In genomic region chr4:88782335-88782734, GRCm38 (mm10) we compare ENCODE assay signal across 14 mouse cellular contexts. TPM values are rescaled to one million over a fixed set of nuclear protein-coding genes. Genes with fewer than 3 reads are reported as not detected.
A peak's percentile ranks its signal among the peaks of the same experiment; 100 is the strongest.
DNase-seq lines count a peak whose midpoint lies in the region; ATAC-seq and TF ChIP-seq lines count a peak whose summit lies in the region.
"Not testable (repeated sequence)": the region's sequence is repeated elsewhere in the genome, so short reads cannot be mapped to it uniquely, and the experiment has no call there.
"Had no signal": no experiment of that assay in that cellular context is flagged by ENCODE, and none has a peak within 500 bp of the region (broad histone marks: within the 10 kb centered on the region; RNA-seq: fewer than 3 reads in every experiment).

No protein-coding gene starts in this region.

- WGBS in forebrain, embryonic 12.5 days: 0% methylated on average over 6 of the region's 31 CpGs
- WGBS in heart, embryonic 14.5 days: 0% methylated on average over 1 of the region's 31 CpGs
- 0% methylated on average over 4 of the region's 31 CpGs for WGBS in hindbrain, embryonic 16.5 days
- WGBS in liver, embryonic 14.5 days (ENCODE audit: insufficient replicate concordance): 2% methylated on average over 9 of the region's 31 CpGs
- 3% methylated on average over 7 of the region's 31 CpGs for WGBS in midbrain, embryonic 11.5 days
- WGBS in spleen, adult 2 months: 0% methylated on average over 3 of the region's 31 CpGs

- not testable (repeated sequence) for H3K27me3 ChIP-seq in forebrain, embryonic 12.5 days; heart, embryonic 14.5 days (ENCODE audit: control insufficient read depth, insufficient read depth, low read length); hindbrain, embryonic 16.5 days (replicated peaks; ENCODE audit: control insufficient read depth, insufficient read depth, low read length); liver, embryonic 14.5 days (ENCODE audit: control insufficient read depth, insufficient read depth, low read length); midbrain, embryonic 11.5 days (ENCODE audit: control insufficient read depth, insufficient read depth, low read length); spleen, adult 2 months (ENCODE audit: control insufficient read depth, insufficient read depth, low read length)

- H3K4me3 ChIP-seq in forebrain, embryonic 12.5 days (replicated peaks): peak overlapping the region; percentile 13; the same call in 1 of the 2 replicates
- H3K4me3 ChIP-seq in heart, embryonic 14.5 days (ENCODE audit: control insufficient read depth in 1 of 2, insufficient read depth in 1 of 2, low read depth in 1 of 2, low read length in 2 of 2): peak overlapping the region in 1 of 2 experiments; percentile 43; a peak in 2 of 4 replicates
- H3K4me3 ChIP-seq in hindbrain, embryonic 16.5 days (ENCODE audit: low read length); midbrain, embryonic 11.5 days (ENCODE audit: low read depth, low read length): not testable (repeated sequence)
- peak overlapping the region in 1 of 2 experiments; percentile 49; a peak in 2 of 4 replicates for H3K4me3 ChIP-seq in liver, embryonic 14.5 days (ENCODE audit: insufficient read depth in 1 of 2, low read depth in 2 of 2, low read length in 2 of 2)
- H3K4me3 ChIP-seq in spleen, adult 2 months (ENCODE audit: extremely low read depth, insufficient read depth, insufficient read length): peak overlapping the region; percentile 39; the same call in 1 of the 2 replicates

- H3K36me3 ChIP-seq in forebrain, embryonic 12.5 days (replicated peaks); heart, embryonic 14.5 days (ENCODE audit: control insufficient read depth, insufficient read depth, low read length); hindbrain, embryonic 16.5 days (ENCODE audit: control insufficient read depth, insufficient read depth, low read length); liver, embryonic 14.5 days (replicated peaks; ENCODE audit: control insufficient read depth, insufficient read depth, low read depth); midbrain, embryonic 11.5 days (ENCODE audit: control insufficient read depth, insufficient read depth, low read length); spleen, adult 2 months (ENCODE audit: control insufficient read depth, insufficient read depth, low read length): not testable (repeated sequence)

- not testable (repeated sequence) for H3K9me3 ChIP-seq in forebrain, embryonic 12.5 days; heart, embryonic 14.5 days (ENCODE audit: control insufficient read depth, low read length); hindbrain, embryonic 16.5 days (ENCODE audit: control insufficient read depth, low read length); liver, embryonic 14.5 days (ENCODE audit: control insufficient read depth, low read length); midbrain, embryonic 11.5 days (ENCODE audit: control insufficient read depth, low read length)

- H3K9ac ChIP-seq in forebrain, embryonic 12.5 days; heart, embryonic 14.5 days (ENCODE audit: low read length); hindbrain, embryonic 16.5 days (ENCODE audit: low read depth, low read length); liver, embryonic 14.5 days (replicated peaks); midbrain, embryonic 11.5 days (ENCODE audit: low read length): not testable (repeated sequence)

- TF ChIP-seq CTCF in liver, embryonic 14.5 days (IDR thresholded peaks at IDR 0.05; ENCODE audit: low read depth); spleen, adult 2 months (IDR thresholded peaks at IDR 0.05; ENCODE audit: extremely low read depth, insufficient read depth, insufficient read length, insufficient replicate concordance): not testable (repeated sequence)

- peak overlapping the region; percentile 40 for H3K4me2 ChIP-seq in forebrain, embryonic 12.5 days
- H3K4me2 ChIP-seq in heart, embryonic 14.5 days (ENCODE audit: low read length): peak overlapping the region; percentile 52
- H3K4me2 ChIP-seq in hindbrain, embryonic 16.5 days (ENCODE audit: low read length): peak overlapping the region; percentile 42; the same call in 1 of the 2 replicates
- peak overlapping the region; percentile 33 for H3K4me2 ChIP-seq in liver, embryonic 14.5 days (ENCODE audit: low read depth)
- peak overlapping the region; percentile 23; the same call in 1 of the 2 replicates for H3K4me2 ChIP-seq in midbrain, embryonic 11.5 days

- TF ChIP-seq EP300 in liver, embryonic 14.5 days (IDR thresholded peaks at IDR 0.05; ENCODE audit: low read depth): not testable (repeated sequence)

- DNase-seq in adrenal gland, postnatal 10 days: peak; percentile 16
- peak; percentile 19 to 28 for DNase-seq in kidney, postnatal 36 days
- not testable (repeated sequence) for DNase-seq in liver, embryonic 14.5 days (ENCODE audit: low read depth in 3 of 3, low spot score in 3 of 3); midbrain, embryonic 11.5 days (ENCODE audit: low spot score, missing footprints); spleen, adult 2 months (ENCODE audit: low read depth in 1 of 2, low spot score in 2 of 2)

- not testable (repeated sequence) for H3K27ac ChIP-seq in forebrain, embryonic 12.5 days; hindbrain, embryonic 16.5 days (ENCODE audit: low read depth, low read length); liver, embryonic 14.5 days; midbrain, embryonic 11.5 days (ENCODE audit: low read depth, low read length)
- peak overlapping the region; percentile 33 to 85; a peak in 2 of 4 replicates for H3K27ac ChIP-seq in heart, embryonic 14.5 days (replicated peaks in 1 of 2; ENCODE audit: control insufficient read depth in 1 of 2, insufficient read depth in 1 of 2, low read depth in 2 of 2, low read length in 2 of 2)
- H3K27ac ChIP-seq in spleen, adult 2 months (ENCODE audit: insufficient read depth, low read length): 0 out of 2 replicates have a peak overlapping the region, but pooled peaks have one; percentile 22

- not testable (repeated sequence) for TF ChIP-seq POLR2A in spleen, adult 2 months (IDR thresholded peaks at IDR 0.05; ENCODE audit: low read depth, low read length)

- H3K4me1 ChIP-seq in forebrain, embryonic 12.5 days; heart, embryonic 14.5 days (ENCODE audit: control insufficient read depth in 2 of 2, insufficient read depth in 2 of 2, low read length in 2 of 2); hindbrain, embryonic 16.5 days (ENCODE audit: control insufficient read depth, insufficient read depth, low read depth, low read length); liver, embryonic 14.5 days (replicated peaks; ENCODE audit: control insufficient read depth in 2 of 2, insufficient read depth in 2 of 2, low read length in 1 of 2); midbrain, embryonic 11.5 days (ENCODE audit: control insufficient read depth, insufficient read depth, low read length); spleen, adult 2 months (ENCODE audit: control insufficient read depth, insufficient read depth, insufficient read length): not testable (repeated sequence)

- ATAC-seq in forebrain, embryonic 12.5 days (ENCODE audit: low FRiP score); heart, embryonic 14.5 days (ENCODE audit: insufficient number of reproducible peaks, insufficient read depth, low FRiP score, low read depth); hindbrain, embryonic 16.5 days; liver, embryonic 14.5 days (ENCODE audit: insufficient read depth); midbrain, embryonic 11.5 days (ENCODE audit: low FRiP score): not testable (repeated sequence)

RNA-seq across cellular contexts. Expression of gene Ifnz, which starts 0.4 kb away (rescaled TPM):
- not detected for total RNA-seq in adrenal gland, postnatal 10 days (2021)
- not detected in 2 replicates for polyA plus RNA-seq in forebrain, embryonic 12.5 days (2016; fragmentation: Nextera tagmentation; extraction: Ambion mirVana)
- not detected in 2 replicates for polyA plus RNA-seq in heart, embryonic 14.5 days (2014; fragmentation: Nextera tagmentation; extraction: Ambion mirVana)
- polyA plus RNA-seq in hindbrain, embryonic 16.5 days (2015; fragmentation: Nextera tagmentation; extraction: Ambion mirVana): not detected in 2 replicates
- polyA plus RNA-seq in liver, embryonic 14.5 days (2012; rRNA removed): not detected in 2 replicates
- polyA plus RNA-seq in liver, embryonic 14.5 days (2014; fragmentation: Nextera tagmentation; extraction: Ambion mirVana): not detected in 2 replicates
- not detected in 2 replicates for polyA plus RNA-seq in midbrain, embryonic 11.5 days (2014; fragmentation: Nextera tagmentation; extraction: Ambion mirVana)
- polyA plus RNA-seq in spleen, adult 2 months (2012; rRNA removed): not detected in 2 replicates
- total RNA-seq: gastrocnemius, postnatal 36 days; layer of hippocampus, postnatal 25 days had no signal
- polyA plus RNA-seq: C2C12; cortical plate, adult 2 months; forebrain, embryonic 11.5 days; lung, adult 2 months had no signal

RNA-seq across cellular contexts. Expression of gene Gm13272, which starts 2.7 kb away (rescaled TPM):
- total RNA-seq in adrenal gland, postnatal 10 days (2021): not detected
- not detected in 2 replicates for polyA plus RNA-seq in forebrain, embryonic 12.5 days (2016; fragmentation: Nextera tagmentation; extraction: Ambion mirVana)
- polyA plus RNA-seq in heart, embryonic 14.5 days (2014; fragmentation: Nextera tagmentation; extraction: Ambion mirVana): not detected in 2 replicates
- polyA plus RNA-seq in hindbrain, embryonic 16.5 days (2015; fragmentation: Nextera tagmentation; extraction: Ambion mirVana): not detected in 2 replicates
- not detected in 2 replicates for polyA plus RNA-seq in liver, embryonic 14.5 days (2012; rRNA removed)
- not detected in 2 replicates for polyA plus RNA-seq in liver, embryonic 14.5 days (2014; fragmentation: Nextera tagmentation; extraction: Ambion mirVana)
- not detected in 2 replicates for polyA plus RNA-seq in midbrain, embryonic 11.5 days (2014; fragmentation: Nextera tagmentation; extraction: Ambion mirVana)
- not detected in 2 replicates for polyA plus RNA-seq in spleen, adult 2 months (2012; rRNA removed)
- total RNA-seq: gastrocnemius, postnatal 36 days; layer of hippocampus, postnatal 25 days had no signal
- polyA plus RNA-seq: C2C12; cortical plate, adult 2 months; forebrain, embryonic 11.5 days; lung, adult 2 months had no signal

RNA-seq across cellular contexts. Expression of gene Gm13276, which starts 3.2 kb away (rescaled TPM):
- not detected for total RNA-seq in adrenal gland, postnatal 10 days (2021)
- polyA plus RNA-seq in forebrain, embryonic 12.5 days (2016; fragmentation: Nextera tagmentation; extraction: Ambion mirVana): not detected in 2 replicates
- polyA plus RNA-seq in heart, embryonic 14.5 days (2014; fragmentation: Nextera tagmentation; extraction: Ambion mirVana): not detected in 2 replicates
- polyA plus RNA-seq in hindbrain, embryonic 16.5 days (2015; fragmentation: Nextera tagmentation; extraction: Ambion mirVana): not detected in 2 replicates
- not detected in 2 replicates for polyA plus RNA-seq in liver, embryonic 14.5 days (2012; rRNA removed)
- polyA plus RNA-seq in liver, embryonic 14.5 days (2014; fragmentation: Nextera tagmentation; extraction: Ambion mirVana): not detected in 2 replicates
- polyA plus RNA-seq in midbrain, embryonic 11.5 days (2014; fragmentation: Nextera tagmentation; extraction: Ambion mirVana): not detected in 2 replicates
- not detected in 2 replicates for polyA plus RNA-seq in spleen, adult 2 months (2012; rRNA removed)
- total RNA-seq: gastrocnemius, postnatal 36 days; layer of hippocampus, postnatal 25 days had no signal
- polyA plus RNA-seq: cortical plate, adult 2 months; forebrain, embryonic 11.5 days; lung, adult 2 months had no signal

RNA-seq across cellular contexts. Expression of gene Gm13289, which starts 5.6 kb away (rescaled TPM):
- total RNA-seq in adrenal gland, postnatal 10 days (2021): not detected
- polyA plus RNA-seq in forebrain, embryonic 12.5 days (2016; fragmentation: Nextera tagmentation; extraction: Ambion mirVana): not detected in 2 replicates
- not detected in 2 replicates for polyA plus RNA-seq in heart, embryonic 14.5 days (2014; fragmentation: Nextera tagmentation; extraction: Ambion mirVana)
- polyA plus RNA-seq in hindbrain, embryonic 16.5 days (2015; fragmentation: Nextera tagmentation; extraction: Ambion mirVana): not detected in 2 replicates
- not detected in 2 replicates for polyA plus RNA-seq in liver, embryonic 14.5 days (2012; rRNA removed)
- polyA plus RNA-seq in liver, embryonic 14.5 days (2014; fragmentation: Nextera tagmentation; extraction: Ambion mirVana): not detected in 2 replicates
- polyA plus RNA-seq in midbrain, embryonic 11.5 days (2014; fragmentation: Nextera tagmentation; extraction: Ambion mirVana): not detected in 2 replicates
- not detected in 2 replicates for polyA plus RNA-seq in spleen, adult 2 months (2012; rRNA removed)
- total RNA-seq: gastrocnemius, postnatal 36 days; layer of hippocampus, postnatal 25 days had no signal
- polyA plus RNA-seq: C2C12; cortical plate, adult 2 months; forebrain, embryonic 11.5 days; lung, adult 2 months had no signal

RNA-seq across cellular contexts. Expression of gene Gm13277, which starts 6.1 kb away (rescaled TPM):
- total RNA-seq in adrenal gland, postnatal 10 days (2021): not detected
- not detected in 2 replicates for polyA plus RNA-seq in forebrain, embryonic 12.5 days (2016; fragmentation: Nextera tagmentation; extraction: Ambion mirVana)
- polyA plus RNA-seq in heart, embryonic 14.5 days (2014; fragmentation: Nextera tagmentation; extraction: Ambion mirVana): not detected in 2 replicates
- polyA plus RNA-seq in hindbrain, embryonic 16.5 days (2015; fragmentation: Nextera tagmentation; extraction: Ambion mirVana): not detected in 2 replicates
- not detected in 2 replicates for polyA plus RNA-seq in liver, embryonic 14.5 days (2012; rRNA removed)
- not detected in 2 replicates for polyA plus RNA-seq in liver, embryonic 14.5 days (2014; fragmentation: Nextera tagmentation; extraction: Ambion mirVana)
- polyA plus RNA-seq in midbrain, embryonic 11.5 days (2014; fragmentation: Nextera tagmentation; extraction: Ambion mirVana): not detected in 2 replicates
- polyA plus RNA-seq in spleen, adult 2 months (2012; rRNA removed): not detected in 2 replicates
- total RNA-seq: gastrocnemius, postnatal 36 days; layer of hippocampus, postnatal 25 days had no signal
- polyA plus RNA-seq: C2C12; cortical plate, adult 2 months; forebrain, embryonic 11.5 days; lung, adult 2 months had no signal
